Mouse (Mus musculus): ENCODE measurements around the gene Dpp8. TPM values are rescaled to one million over a fixed set of nuclear protein-coding genes. Genes with fewer than 3 reads are reported as not detected.

Gene Dpp8
- total and polyA plus RNA-seq, 3 experiments: 36.0 to 53.2 (median 39.9) TPM

DNA sequence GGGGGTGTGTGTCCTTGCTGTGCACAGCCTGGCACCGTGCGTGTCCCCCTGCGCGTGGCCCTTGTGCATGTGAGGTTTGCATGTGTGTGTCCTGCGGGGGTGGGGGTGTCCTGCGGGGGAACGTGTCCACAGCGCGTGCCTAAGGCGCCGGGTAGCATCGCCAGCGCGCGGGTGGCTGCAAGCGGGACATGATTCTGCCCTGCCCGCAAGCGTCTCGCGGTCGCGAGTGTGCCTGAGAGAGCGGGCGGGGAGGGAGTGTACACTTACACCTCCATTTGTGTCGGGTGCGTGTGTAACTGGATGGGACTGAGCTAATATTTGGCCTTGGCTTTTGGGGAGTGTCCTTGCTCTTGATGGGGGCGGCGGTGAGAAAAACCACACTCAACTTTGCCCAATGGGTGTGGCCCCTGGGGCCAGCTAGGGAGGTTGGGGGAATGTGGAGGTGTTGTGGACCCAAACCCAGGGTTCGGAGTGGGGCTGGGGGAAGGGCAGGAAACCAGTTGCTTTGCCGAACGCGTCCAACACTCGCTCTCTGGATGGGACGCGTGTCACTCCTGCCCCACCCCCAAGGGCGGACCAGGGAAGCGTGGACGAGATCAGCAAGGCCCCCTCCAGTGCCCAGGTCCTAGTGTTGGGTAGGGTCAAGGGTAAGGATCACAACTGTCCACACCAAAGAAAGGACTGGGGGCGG, 69.6 kb downstream of the Dpp8 start:
- no peak for DNase-seq (ENCODE audit: extremely low read depth)
- no peak overlapping the region for H3K4me2 ChIP-seq (ENCODE audit: insufficient read depth, low read depth, poor library complexity, severe bottlenecking)
- no peak for TF ChIP-seq ETS1 (conservative IDR thresholded peaks at IDR 0.05; ENCODE audit: low read depth, low read length)
- H3K27ac ChIP-seq (ENCODE audit: insufficient read depth, low read depth): no peak overlapping the region
- in situ Hi-C loops (cut with MboI; ENCODE audit: low pct_ligation_motif_present, low pct_unique_long_range_greater_than_20kb, low sequenced_read_pairs): no loop called here
- dilution Hi-C loops (cut with MboI; ENCODE audit: extremely low pct_ligation_motif_present, extremely low pct_unique_long_range_greater_than_20kb, low sequenced_read_pairs): no loop called here
- no peak overlapping the region for H3K9ac ChIP-seq (ENCODE audit: insufficient read depth, low read depth)
- no peaks in the 10 kb centered on the region for H3K4me1 ChIP-seq (ENCODE audit: control insufficient read depth in 1 of 2, insufficient read depth in 2 of 2)
- H3K9me3 ChIP-seq (replicated peaks; ENCODE audit: low read length): peaks cover 18% of the 10 kb centered on the region
- no peaks in the 10 kb centered on the region for H3K36me3 ChIP-seq (replicated peaks in 1 of 2; ENCODE audit: control insufficient read depth in 1 of 2, insufficient read depth in 1 of 2, low read length in 1 of 2)
- H3K79me2 ChIP-seq (replicated peaks; ENCODE audit: control insufficient read depth, extremely low read depth, insufficient read depth, poor library complexity, severe bottlenecking): no peaks in the 10 kb centered on the region
- no peaks in the 10 kb centered on the region for H3K27me3 ChIP-seq (replicated peaks)
- H3K4me3 ChIP-seq (replicated peaks in 1 of 3; ENCODE audit: low read depth in 2 of 3, low read length in 2 of 3, poor library complexity in 1 of 3): no peak overlapping the region

- TF ChIP-seq ZKSCAN1 (IDR thresholded peaks at IDR 0.05; ENCODE audit: borderline replicate concordance, low read depth, low read length) (no peak), MAFK (IDR thresholded peaks at IDR 0.05; ENCODE audit: insufficient replicate concordance, low read length) (no peak)
- H3K4me2 ChIP-seq (ENCODE audit: insufficient read depth, low read depth, poor library complexity, severe bottlenecking): no peak overlapping the region
- H3K36me3 ChIP-seq (replicated peaks in 1 of 2; ENCODE audit: control insufficient read depth in 1 of 2, insufficient read depth in 1 of 2, low read length in 1 of 2): no peaks in the 10 kb centered on the region
- DNase-seq (ENCODE audit: extremely low read depth): no peak
- no peaks in the 10 kb centered on the region for H3K27me3 ChIP-seq (replicated peaks)
- in situ Hi-C loops (cut with MboI; ENCODE audit: low pct_ligation_motif_present, low pct_unique_long_range_greater_than_20kb, low sequenced_read_pairs) (no loop called here), dilution Hi-C loops (cut with MboI; ENCODE audit: extremely low pct_ligation_motif_present, extremely low pct_unique_long_range_greater_than_20kb, low sequenced_read_pairs) (no loop called here)
- no peak overlapping the region for H3K9ac ChIP-seq (ENCODE audit: insufficient read depth, low read depth)
- no peaks in the 10 kb centered on the region for H3K79me2 ChIP-seq (replicated peaks; ENCODE audit: control insufficient read depth, extremely low read depth, insufficient read depth, poor library complexity, severe bottlenecking)
- H3K27ac ChIP-seq (ENCODE audit: insufficient read depth, low read depth): no peak overlapping the region
- no peak overlapping the region for H3K4me3 ChIP-seq (replicated peaks in 1 of 3; ENCODE audit: low read depth in 2 of 3, low read length in 2 of 3, poor library complexity in 1 of 3)
- peaks cover 18% of the 10 kb centered on the region for H3K9me3 ChIP-seq (replicated peaks; ENCODE audit: low read length)
- no peaks in the 10 kb centered on the region for H3K4me1 ChIP-seq (ENCODE audit: control insufficient read depth in 1 of 2, insufficient read depth in 2 of 2)
Measured at GRCm38 (mm10) chr9:65102377-65103172, 70.4 kb downstream of the Dpp8 start.

GRCm38 (mm10) chr9:65103173-65103752, 71.0 kb downstream of the Dpp8 start:
- Histone ChIP-seq H3K4me2 (ENCODE audit: insufficient read depth, low read depth, poor library complexity, severe bottlenecking) (no peak overlapping the region), H3K79me2 (replicated peaks; ENCODE audit: control insufficient read depth, extremely low read depth, insufficient read depth, poor library complexity, severe bottlenecking) (no peaks in the 10 kb centered on the region), H3K4me1 (ENCODE audit: control insufficient read depth in 1 of 2, insufficient read depth in 2 of 2) (no peaks in the 10 kb centered on the region), H3K27me3 (replicated peaks) (no peaks in the 10 kb centered on the region), H3K27ac (ENCODE audit: insufficient read depth, low read depth) (no peak overlapping the region), H3K36me3 (replicated peaks in 1 of 2; ENCODE audit: control insufficient read depth in 1 of 2, insufficient read depth in 1 of 2, low read length in 1 of 2) (no peaks in the 10 kb centered on the region), H3K4me3 (replicated peaks in 1 of 3; ENCODE audit: low read depth in 2 of 3, low read length in 2 of 3, poor library complexity in 1 of 3) (no peak overlapping the region), H3K9ac (ENCODE audit: insufficient read depth, low read depth) (no peak overlapping the region), H3K9me3 (replicated peaks; ENCODE audit: low read length) (peaks cover 18% of the 10 kb centered on the region)
- in situ Hi-C loops (cut with MboI; ENCODE audit: low pct_ligation_motif_present, low pct_unique_long_range_greater_than_20kb, low sequenced_read_pairs): no loop called here
- TF ChIP-seq ZKSCAN1 (IDR thresholded peaks at IDR 0.05; ENCODE audit: borderline replicate concordance, low read depth, low read length) (no peak), MAFK (IDR thresholded peaks at IDR 0.05; ENCODE audit: insufficient replicate concordance, low read length) (no peak), MAZ (IDR thresholded peaks at IDR 0.05; ENCODE audit: low read depth, low read length) (no peak), ETS1 (conservative IDR thresholded peaks at IDR 0.05; ENCODE audit: low read depth, low read length) (no peak), CHD2 (IDR thresholded peaks at IDR 0.05; ENCODE audit: low read length) (no peak), BHLHE40 (IDR thresholded peaks at IDR 0.05; ENCODE audit: low read depth, low read length) (no peak), IRF4 (IDR thresholded peaks at IDR 0.05; ENCODE audit: low read depth, low read length) (no peak), SIN3A (IDR thresholded peaks at IDR 0.05; ENCODE audit: low read length) (no peak)
- no peak for DNase-seq (ENCODE audit: extremely low read depth)
- dilution Hi-C loops (cut with MboI; ENCODE audit: extremely low pct_ligation_motif_present, extremely low pct_unique_long_range_greater_than_20kb, low sequenced_read_pairs): no loop called here
